Mouse (Mus musculus) olfactory bulb, adult 2 months (tissue): ENCODE measurements around the gene Haus3.

Source experiments
- CTCF ChIP-seq: fragments of 200-500 bp; IDR thresholded peaks from 2 replicates; pipeline ENCODE4 v1.5.1; 2012; ENCODE audit warnings: low read depth, mild to moderate bottlenecking, low read length, moderate library complexity; ENCODE audit not compliant: insufficient read depth
- POLR2A ChIP-seq: fragments of 200-500 bp; IDR thresholded peaks from 2 replicates; pipeline ENCODE4 v1.6.1; 2012; ENCODE audit warnings: mild to moderate bottlenecking, low read depth, low read length, moderate library complexity; ENCODE audit not compliant: insufficient read depth

- no peak for TF ChIP-seq POLR2A
- TF ChIP-seq CTCF: no peak
Observed at GRCm38 (mm10) chr5:34189521-34189920, 20.2 kb upstream of the Haus3 start.
